Mouse (Mus musculus) brain, embryonic 14.5 days (tissue): ENCODE data around the gene Slc25a47.

ENCODE experiments used
- CTCF ChIP-seq: fragments of 200-500 bp; IDR thresholded peaks from 2 replicates; pipeline ENCODE4 v1.5.1; 2012; ENCODE audit warnings: inconsistent platforms, mild to moderate bottlenecking, moderate library complexity, borderline replicate concordance; ENCODE audit not compliant: insufficient read depth, insufficient read length; ENCODE audit errors: extremely low read depth
- POLR2A ChIP-seq: fragments of 200-500 bp; IDR thresholded peaks from 2 replicates; pipeline ENCODE4 v1.6.1; 2012; ENCODE audit warnings: mild to moderate bottlenecking, inconsistent platforms, borderline replicate concordance; ENCODE audit not compliant: poor library complexity, insufficient read depth, insufficient read length, severe bottlenecking; ENCODE audit errors: extremely low read depth

DNA sequence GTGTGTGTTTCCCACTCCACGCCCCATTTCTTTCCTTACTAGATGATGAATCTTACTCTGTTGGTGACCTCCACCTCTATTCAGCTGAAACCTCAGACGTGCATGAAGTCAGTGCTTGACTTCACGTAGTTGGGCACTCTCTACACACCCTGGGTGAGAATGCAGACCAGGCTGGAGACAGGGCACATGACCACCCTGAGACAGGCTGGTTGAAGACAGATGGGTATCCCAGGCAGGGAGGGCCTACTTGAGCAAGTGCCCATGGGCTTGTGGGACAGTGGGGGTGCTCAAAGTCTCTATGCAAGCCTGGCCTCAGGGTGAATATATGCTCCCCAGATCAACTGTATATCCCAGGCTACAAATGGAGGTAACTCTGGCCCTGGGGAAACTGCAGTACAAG lies 1.5 kb upstream of the Slc25a47 start:
- TF ChIP-seq POLR2A (no peak), CTCF (no peak)
